Mouse (Mus musculus) MEL (cell line): ENCODE results near the gene Arhgef17. TPM values are rescaled to one million over a fixed set of nuclear protein-coding genes. Genes with fewer than 3 reads are reported as not detected.

Experiments used
- DNase-seq: peaks from one replicate; pipeline ENCODE4 v3.0.0; 2011; ENCODE audit warnings: low read depth, low spot score
- H3K27ac ChIP-seq: 2 replicates; pipeline ENCODE4 v1.5.1; 2012; ENCODE audit warnings: low read depth, mild to moderate bottlenecking, control low read depth, low read length, moderate library complexity; ENCODE audit not compliant: control insufficient read depth
- H3K27me3 ChIP-seq, 2 experiments: fragments of 150-350 bp in 1 of 2; sonication (generic) in 1 of 2; 2 replicates each; pipeline ENCODE4 v1.6.1; 2012; ENCODE audit warnings: low read length in 2 of 2, mild to moderate bottlenecking in 2 of 2, improper control_type of control experiment in 1 of 2, moderate library complexity in 1 of 2; ENCODE audit not compliant: insufficient read depth in 2 of 2, control insufficient read depth in 1 of 2
- H3K36me3 ChIP-seq, 2 experiments: 2 replicates each; pipeline ENCODE4 v1.6.1; 2012 to 2014; ENCODE audit warnings: low read length in 2 of 2, improper control_type of control experiment in 1 of 2, inconsistent platforms in 1 of 2, mild to moderate bottlenecking in 1 of 2; ENCODE audit not compliant: insufficient read depth in 2 of 2, control insufficient read depth in 1 of 2
- H3K4me1 ChIP-seq, 2 experiments: fragments of 150-350 bp in 1 of 2; sonication (generic) in 1 of 2; 2 replicates each; pipeline ENCODE4 v1.6.1; 2012; ENCODE audit warnings: low read length in 2 of 2, improper control_type of control experiment in 1 of 2, mild to moderate bottlenecking in 1 of 2; ENCODE audit not compliant: insufficient read depth in 2 of 2, control insufficient read depth in 1 of 2
- H3K4me3 ChIP-seq, 2 experiments: fragments of 150-350 bp in 1 of 2; sonication (generic) in 1 of 2; 2 replicates each; pipeline ENCODE4 v1.5.1; 2012; ENCODE audit warnings: low read depth in 2 of 2, low read length in 2 of 2, mild to moderate bottlenecking in 2 of 2, moderate library complexity in 2 of 2, control low read depth in 1 of 2, improper control_type of control experiment in 1 of 2; ENCODE audit not compliant: control insufficient read depth in 1 of 2, insufficient read depth in 1 of 2
- H3K79me2 ChIP-seq: 2 replicates; pipeline ENCODE4 v1.6.1; 2012; ENCODE audit warnings: mild to moderate bottlenecking, low read length, moderate library complexity; ENCODE audit not compliant: control insufficient read depth, poor library complexity, insufficient read depth
- H3K9ac ChIP-seq: 2 replicates; pipeline ENCODE4 v1.6.1; 2012; ENCODE audit warnings: low read depth, mild to moderate bottlenecking, control low read depth, low read length, moderate library complexity; ENCODE audit not compliant: control insufficient read depth, poor library complexity, severe bottlenecking
- H3K9me3 ChIP-seq: fragments of 150-350 bp; sonication (generic); replicated peaks from 2 replicates; pipeline ENCODE4 v1.6.1; 2012; ENCODE audit warnings: mild to moderate bottlenecking, low read length, improper control_type of control experiment, moderate library complexity; ENCODE audit not compliant: insufficient read depth
- CHD1 ChIP-seq: IDR thresholded peaks from 2 replicates; pipeline ENCODE4 v1.6.1; 2012; ENCODE audit warnings: low read depth, mild to moderate bottlenecking, inconsistent platforms, low read length, improper control_type of control experiment
- CHD2 ChIP-seq: IDR thresholded peaks from 2 replicates; pipeline ENCODE4 v1.6.1; 2011; ENCODE audit warnings: low read length, improper control_type of control experiment
- CTCF ChIP-seq, 3 experiments: IDR thresholded peaks in 2 of 3; conservative IDR thresholded peaks in 1 of 3; 2 replicates each; pipeline ENCODE4 v1.5.1; 2011 to 2012; ENCODE audit warnings: low read length in 3 of 3, low read depth in 2 of 3, mild to moderate bottlenecking in 2 of 3, improper control_type of control experiment in 1 of 3, inconsistent platforms in 1 of 3, mixed read lengths in 1 of 3, moderate library complexity in 1 of 3; ENCODE audit not compliant: control insufficient read depth in 1 of 3, insufficient read depth in 1 of 3, poor library complexity in 1 of 3, severe bottlenecking in 1 of 3
- E2F4 ChIP-seq: IDR thresholded peaks from 2 replicates; pipeline ENCODE4 v1.6.1; 2011; ENCODE audit warnings: low read depth, low read length, improper control_type of control experiment, borderline replicate concordance
- ELF1 ChIP-seq: IDR thresholded peaks from 2 replicates; pipeline ENCODE4 v1.6.1; 2014; ENCODE audit warnings: low read depth, mild to moderate bottlenecking, inconsistent platforms, low read length, improper control_type of control experiment, moderate library complexity
- EP300 ChIP-seq, 2 experiments: IDR thresholded peaks; 2 replicates each; pipeline ENCODE4 v1.6.1; 2011; ENCODE audit warnings: improper control_type of control experiment in 2 of 2, low read length in 2 of 2, low read depth in 1 of 2, mild to moderate bottlenecking in 1 of 2
- ETS1 ChIP-seq: IDR thresholded peaks from 2 replicates; pipeline ENCODE4 v1.6.1; 2012; ENCODE audit warnings: low read depth, mild to moderate bottlenecking, inconsistent platforms, low read length, improper control_type of control experiment, moderate library complexity
- GABPA ChIP-seq: IDR thresholded peaks from 2 replicates; pipeline ENCODE4 v1.6.1; 2012; ENCODE audit warnings: low read depth, mild to moderate bottlenecking, inconsistent platforms, low read length, improper control_type of control experiment, moderate library complexity
- GATA1 ChIP-seq: IDR thresholded peaks from 2 replicates; pipeline ENCODE4 v1.6.1; 2011; ENCODE audit warnings: low read depth, low read length, improper control_type of control experiment
- HCFC1 ChIP-seq: IDR thresholded peaks from 2 replicates; pipeline ENCODE4 v1.6.1; 2012; ENCODE audit warnings: low read depth, mild to moderate bottlenecking, inconsistent platforms, low read length, improper control_type of control experiment, moderate library complexity
- JUND ChIP-seq: IDR thresholded peaks from 2 replicates; pipeline ENCODE4 v1.6.1; 2011; ENCODE audit warnings: low read depth, mild to moderate bottlenecking, improper control_type of control experiment, low read length
- KAT2A ChIP-seq: conservative IDR thresholded peaks from 2 replicates; pipeline ENCODE4 v1.6.1; 2012; ENCODE audit warnings: low read depth, low read length, improper control_type of control experiment, inconsistent platforms
- MEF2A ChIP-seq: IDR thresholded peaks from 2 replicates; pipeline ENCODE4 v1.6.1; 2014; ENCODE audit warnings: low read depth, mild to moderate bottlenecking, inconsistent platforms, low read length, improper control_type of control experiment; ENCODE audit not compliant: poor library complexity, insufficient replicate concordance, severe bottlenecking; ENCODE audit errors: extremely low read depth
- MYC ChIP-seq: IDR thresholded peaks from 2 replicates; pipeline ENCODE4 v1.6.1; 2011; ENCODE audit warnings: low read depth, mild to moderate bottlenecking, low read length, improper control_type of control experiment, moderate library complexity
- NELFE ChIP-seq: IDR thresholded peaks from 2 replicates; pipeline ENCODE4 v1.6.1; 2011; ENCODE audit warnings: low read depth, low read length, improper control_type of control experiment
- NRF1 ChIP-seq: IDR thresholded peaks from 2 replicates; pipeline ENCODE4 v1.6.1; 2014; ENCODE audit warnings: low read depth, mild to moderate bottlenecking, inconsistent platforms, low read length, improper control_type of control experiment, moderate library complexity; ENCODE audit not compliant: poor library complexity, insufficient read depth, severe bottlenecking
- POLR2A ChIP-seq, 2 experiments: IDR thresholded peaks; 2 replicates each; pipeline ENCODE4 v1.6.1; 2011 to 2012; ENCODE audit warnings: low read length in 2 of 2, mild to moderate bottlenecking in 2 of 2, control low read depth in 1 of 2, improper control_type of control experiment in 1 of 2, low read depth in 1 of 2, moderate library complexity in 1 of 2; ENCODE audit not compliant: control insufficient read depth in 1 of 2, insufficient read depth in 1 of 2, poor library complexity in 1 of 2
- POLR2AphosphoS2 ChIP-seq: IDR thresholded peaks from 2 replicates; pipeline ENCODE4 v1.6.1; 2011; ENCODE audit warnings: low read length, improper control_type of control experiment
- POLR2AphosphoS5 ChIP-seq: IDR thresholded peaks from 2 replicates; pipeline ENCODE4 v1.6.1; 2012; ENCODE audit warnings: low read depth, borderline replicate concordance, mild to moderate bottlenecking, inconsistent platforms, low read length, moderate library complexity, mixed read lengths
- RAD21 ChIP-seq: IDR thresholded peaks from 2 replicates; pipeline ENCODE4 v1.6.1; 2011; ENCODE audit warnings: mild to moderate bottlenecking, low read depth, low read length, improper control_type of control experiment
- RCOR1 ChIP-seq: IDR thresholded peaks from 2 replicates; pipeline ENCODE4 v1.6.1; 2012; ENCODE audit warnings: low read depth, mild to moderate bottlenecking, inconsistent platforms, low read length, improper control_type of control experiment
- SMC3 ChIP-seq: IDR thresholded peaks from 2 replicates; pipeline ENCODE4 v1.6.1; 2011; ENCODE audit warnings: low read depth, low read length, improper control_type of control experiment
- TBP ChIP-seq: IDR thresholded peaks from 2 replicates; pipeline ENCODE4 v1.8.0; 2011; ENCODE audit warnings: low read depth, low read length, improper control_type of control experiment
- TCF12 ChIP-seq: IDR thresholded peaks from 2 replicates; pipeline ENCODE4 v1.6.1; 2014; ENCODE audit warnings: low read depth, mild to moderate bottlenecking, inconsistent platforms, low read length, improper control_type of control experiment, moderate library complexity
- UBTF ChIP-seq: IDR thresholded peaks from 2 replicates; pipeline ENCODE4 v1.6.1; 2012; ENCODE audit warnings: low read depth, mild to moderate bottlenecking, inconsistent platforms, low read length, improper control_type of control experiment, moderate library complexity, borderline replicate concordance; ENCODE audit not compliant: insufficient read depth
- ZC3H11A ChIP-seq: IDR thresholded peaks from 2 replicates; pipeline ENCODE4 v1.6.1; 2012; ENCODE audit warnings: low read depth, mild to moderate bottlenecking, inconsistent platforms, low read length, improper control_type of control experiment
- ZKSCAN1 ChIP-seq: IDR thresholded peaks from 2 replicates; pipeline ENCODE4 v1.6.1; 2012; ENCODE audit warnings: low read depth, mild to moderate bottlenecking, inconsistent platforms, low read length, improper control_type of control experiment, moderate library complexity
- ZNF384 ChIP-seq: IDR thresholded peaks from 2 replicates; pipeline ENCODE4 v1.6.1; 2012; ENCODE audit warnings: low read depth, mild to moderate bottlenecking, inconsistent platforms, low read length, improper control_type of control experiment
- polyA plus RNA-seq, 2 experiments: library from polyadenylated mRNA; stranded (reverse) in 1 of 2; unstranded in 1 of 2; fragments of >175 nt in 1 of 2; fragments of >200 nt in 1 of 2; gene quantifications; 2 replicates each; pipeline versions ENCODE4 v1.2.1 to v1.2.4; 2012; ENCODE audit warnings: low replicate concordance in 2 of 2, low read depth in 1 of 2; ENCODE audit not compliant: insufficient read length in 2 of 2, insufficient read depth in 1 of 2, missing spikeins in 1 of 2
- total RNA-seq: library from RNA; depleted of rRNA; stranded (reverse); fragments of 300-350 nt; gene quantifications from 2 replicates; pipeline ENCODE4 v1.2.3, GENCODE M21; 2012

Gene Arhgef17
- total and polyA plus RNA-seq, 3 experiments, result under 0.01 TPM; not detected in 2

DNA sequence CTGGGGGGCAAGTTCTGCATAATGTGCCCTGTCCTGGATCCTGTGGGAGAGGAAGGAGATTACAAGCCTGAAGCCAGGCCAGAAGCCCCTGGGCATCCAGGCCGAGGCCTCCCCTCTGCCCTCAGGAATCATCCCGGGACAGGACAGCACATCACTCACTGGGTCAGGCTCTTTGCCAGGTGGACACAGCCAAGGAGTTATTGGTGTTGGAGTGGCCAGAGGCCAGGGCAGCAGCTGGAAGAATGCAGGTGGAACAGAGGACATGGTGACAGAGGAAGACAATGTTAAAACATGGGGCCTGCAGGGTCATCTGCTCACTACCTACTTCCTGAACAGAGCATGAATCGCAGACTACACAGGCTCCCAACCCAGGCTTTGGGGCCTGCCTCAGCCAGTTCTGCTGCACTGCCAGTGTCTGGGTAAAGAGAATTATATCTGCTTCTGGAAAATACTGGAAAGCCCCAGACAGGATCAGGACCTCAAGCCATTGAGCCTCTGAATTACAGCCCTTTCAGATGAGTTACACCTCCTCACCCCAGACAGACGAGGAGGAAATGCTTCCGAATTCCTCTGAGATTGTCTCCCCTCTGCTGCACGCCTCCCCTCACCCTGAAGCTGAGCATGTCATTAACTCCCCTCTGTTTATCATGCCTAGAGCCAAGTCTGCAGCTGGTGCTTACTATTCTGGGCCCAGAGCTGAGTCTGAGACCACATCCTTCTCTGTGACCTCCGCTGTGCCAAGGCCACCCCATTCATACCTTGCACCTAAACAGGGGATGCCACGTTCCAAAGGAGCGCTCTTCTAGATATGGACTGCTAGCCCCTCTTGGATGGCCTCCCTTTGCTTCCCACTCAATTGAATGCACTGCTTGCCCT lies 80.2 kb downstream of the Arhgef17 start:
- H3K4me1 ChIP-seq, result peaks cover 12 to 26% of the 10 kb centered on the region in 2 experiments
- no peak overlapping the region for H3K9ac ChIP-seq
- DNase-seq, result no peak
- no peak for TF ChIP-seq POLR2AphosphoS5
- TF ChIP-seq ZNF384, result no peak
- no peak for TF ChIP-seq KAT2A
- TF ChIP-seq CHD2, result no peak
- TF ChIP-seq UBTF, result no peak
- no peak for TF ChIP-seq TCF12
- TF ChIP-seq RAD21, result no peak
- TF ChIP-seq CHD1, result no peak
- TF ChIP-seq GATA1, result no peak
- no peak for TF ChIP-seq ELF1
- no peak for TF ChIP-seq POLR2AphosphoS2
- no peak for TF ChIP-seq CTCF (IDR thresholded peaks at IDR 0.05 in 2 of 3, conservative IDR thresholded peaks at IDR 0.05 in 1 of 3; ENCODE audit: control insufficient read depth in 1 of 3, insufficient read depth in 1 of 3, low read depth in 2 of 3, low read length in 3 of 3, poor library complexity in 1 of 3, severe bottlenecking in 1 of 3)
- no peak for TF ChIP-seq EP300 (IDR thresholded peaks at IDR 0.05; ENCODE audit: low read depth in 1 of 2, low read length in 2 of 2)
- no peak for TF ChIP-seq SMC3
- TF ChIP-seq ZKSCAN1, result no peak
- TF ChIP-seq NELFE, result no peak
- no peak for TF ChIP-seq ETS1
- TF ChIP-seq TBP, result no peak
- TF ChIP-seq JUND, result no peak
- no peak for TF ChIP-seq POLR2A (IDR thresholded peaks at IDR 0.05; ENCODE audit: control insufficient read depth in 1 of 2, insufficient read depth in 1 of 2, low read depth in 1 of 2, low read length in 2 of 2, poor library complexity in 1 of 2)
- H3K79me2 ChIP-seq, result peaks cover 14% of the 10 kb centered on the region
- H3K36me3 ChIP-seq, result peaks cover 5 to 21% of the 10 kb centered on the region in 2 experiments
- no peak overlapping the region for H3K27ac ChIP-seq
- no peak overlapping the region for H3K4me3 ChIP-seq
- no peaks in the 10 kb centered on the region for H3K27me3 ChIP-seq
- H3K9me3 ChIP-seq, result no peaks in the 10 kb centered on the region

DNA sequence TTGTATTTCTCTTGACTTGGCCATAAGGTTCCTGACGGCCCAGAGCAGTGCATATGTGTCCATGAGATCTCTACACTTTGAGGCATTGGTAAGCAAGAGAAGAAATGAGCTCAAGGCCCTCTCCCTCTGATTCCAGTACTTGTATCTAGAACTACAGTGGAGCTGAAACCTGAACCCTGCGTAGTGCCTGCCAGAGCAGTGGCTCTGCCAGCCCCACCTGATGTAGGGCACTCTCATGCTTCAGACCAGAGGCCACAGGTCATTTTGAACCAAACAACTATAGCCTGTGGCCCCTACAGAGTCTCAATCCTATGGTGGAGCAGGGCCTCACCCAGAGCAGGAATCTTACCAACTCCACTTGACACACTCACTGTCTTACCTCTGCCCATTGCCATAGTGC lies 82.4 kb downstream of the Arhgef17 start:
- Histone ChIP-seq H3K4me3 (no peak overlapping the region), H3K27ac (no peak overlapping the region), H3K9me3 (no peaks in the 10 kb centered on the region), H3K9ac (no peak overlapping the region), H3K4me1 (peaks cover 22 to 28% of the 10 kb centered on the region in 2 experiments), H3K79me2 (peaks cover 5% of the 10 kb centered on the region; the same call in 1 of the 2 replicates), H3K36me3 (peaks cover 5 to 25% of the 10 kb centered on the region in 2 experiments), H3K27me3 (no peaks in the 10 kb centered on the region)
- no peak for DNase-seq
- TF ChIP-seq MEF2A, result no peak
- TF ChIP-seq E2F4, result no peak
- TF ChIP-seq UBTF, result no peak
- no peak for TF ChIP-seq ZC3H11A
- TF ChIP-seq SMC3, result no peak
- no peak for TF ChIP-seq POLR2AphosphoS5
- TF ChIP-seq HCFC1, result no peak
- TF ChIP-seq KAT2A, result no peak
- TF ChIP-seq NELFE, result no peak
- TF ChIP-seq GABPA, result no peak
- TF ChIP-seq MYC, result no peak
- TF ChIP-seq RCOR1, result no peak
- no peak for TF ChIP-seq NRF1
- no peak for TF ChIP-seq GATA1
- TF ChIP-seq TCF12, result no peak
- no peak for TF ChIP-seq POLR2AphosphoS2
- TF ChIP-seq ZKSCAN1, result no peak
- no peak for TF ChIP-seq POLR2A (IDR thresholded peaks at IDR 0.05; ENCODE audit: control insufficient read depth in 1 of 2, insufficient read depth in 1 of 2, low read depth in 1 of 2, low read length in 2 of 2, poor library complexity in 1 of 2)
